Mouse (Mus musculus) retina, embryonic 14.5 days (tissue): Measurements from ENCODE around the gene Ifit2.
"Not testable (repeated sequence)": the region's sequence is repeated elsewhere in the genome, so short reads cannot be mapped to it uniquely, and the experiment has no call there.

ENCODE experiments used
- DNase-seq: peaks from one replicate; pipeline ENCODE4 v3.0.0-alpha.2; 2015; ENCODE audit warnings: low spot score

The Ifit2 gene

DNA sequence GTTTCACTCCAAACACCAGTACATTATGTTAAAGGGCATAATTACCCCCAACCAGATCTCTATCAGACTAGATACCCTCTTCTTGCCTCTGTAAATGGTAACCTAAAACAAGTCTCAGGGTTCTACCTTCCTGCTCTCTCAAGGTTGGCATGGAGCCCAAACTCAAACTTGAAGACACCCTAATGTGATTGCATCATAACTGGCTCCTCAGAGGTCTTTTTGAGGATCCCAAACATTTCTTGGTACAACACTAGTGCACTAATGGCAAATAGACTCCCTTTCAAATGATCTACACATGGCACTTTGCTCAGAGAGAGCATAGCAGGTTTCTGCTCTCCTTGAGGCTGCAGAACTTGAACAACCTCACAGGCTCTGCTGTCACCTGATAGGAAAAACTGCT lies 46.3 kb downstream of the Ifit2 start:
- no peak for DNase-seq

DNA sequence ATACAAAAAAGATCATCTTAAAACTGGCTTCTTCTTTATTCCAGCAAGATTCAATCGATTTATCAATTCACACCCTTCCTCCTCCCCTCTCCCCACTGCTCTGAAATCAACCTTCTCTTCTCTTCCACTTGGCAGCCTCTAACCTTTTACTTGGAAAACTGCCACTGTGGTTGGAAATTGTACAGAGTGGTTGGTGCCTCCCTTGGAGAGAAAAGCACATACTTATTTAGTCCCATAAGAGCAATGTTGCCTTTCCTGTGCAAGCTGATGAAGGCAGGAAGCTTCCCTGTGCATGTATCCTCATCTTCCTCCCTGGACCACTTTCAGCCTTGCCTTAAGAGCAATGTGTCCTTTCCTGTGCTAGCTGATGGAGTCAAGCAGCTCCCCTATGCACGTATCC lies 47.8 kb downstream of the Ifit2 start:
- DNase-seq = no peak

DNA sequence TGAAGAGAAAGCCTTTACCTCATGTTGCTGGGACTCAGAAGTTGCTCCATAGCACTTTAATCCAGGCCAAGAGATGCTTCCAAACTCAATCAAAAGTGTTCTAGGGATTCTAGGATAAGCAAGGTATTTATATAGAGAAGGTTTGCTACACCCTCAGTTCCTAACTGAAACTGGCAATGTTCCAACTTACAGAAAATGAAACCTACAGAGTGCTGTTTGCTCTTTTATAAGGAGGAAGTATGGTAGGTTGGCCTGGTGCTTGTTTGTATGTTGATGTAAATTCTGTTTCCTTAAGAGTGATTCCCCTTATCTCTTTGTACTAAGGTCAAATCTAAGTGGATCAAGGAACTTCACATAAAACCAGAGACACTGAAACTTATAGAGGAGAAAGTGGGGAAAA lies 48.8 kb downstream of the Ifit2 start:
- DNase-seq = not testable (repeated sequence)

DNA sequence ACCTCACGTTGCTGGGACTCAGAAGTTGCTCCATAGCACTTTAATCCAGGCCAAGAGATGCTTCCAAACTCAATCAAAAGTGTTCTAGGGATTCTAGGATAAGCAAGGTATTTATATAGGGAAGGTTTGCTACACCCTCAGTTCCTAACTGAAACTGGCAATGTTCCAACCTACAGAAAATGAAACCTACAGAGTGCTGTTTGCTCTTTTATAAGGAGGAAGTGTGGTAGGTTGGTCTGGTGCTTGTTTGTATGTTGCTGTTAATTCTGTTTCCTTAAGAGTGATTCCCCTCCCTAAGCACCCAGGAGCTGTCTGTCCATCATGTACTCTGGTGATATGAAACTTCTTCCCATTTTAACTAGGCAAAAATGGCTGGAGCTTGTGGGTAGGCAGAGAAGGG lies 51.4 kb downstream of the Ifit2 start, which contains the start of gene Ifit1bl1:
Gene Ifit1bl1, minus strand, starts transcription at position 69 of the 400 bp plus-strand sequence.
- DNase-seq = not testable (repeated sequence)

DNA sequence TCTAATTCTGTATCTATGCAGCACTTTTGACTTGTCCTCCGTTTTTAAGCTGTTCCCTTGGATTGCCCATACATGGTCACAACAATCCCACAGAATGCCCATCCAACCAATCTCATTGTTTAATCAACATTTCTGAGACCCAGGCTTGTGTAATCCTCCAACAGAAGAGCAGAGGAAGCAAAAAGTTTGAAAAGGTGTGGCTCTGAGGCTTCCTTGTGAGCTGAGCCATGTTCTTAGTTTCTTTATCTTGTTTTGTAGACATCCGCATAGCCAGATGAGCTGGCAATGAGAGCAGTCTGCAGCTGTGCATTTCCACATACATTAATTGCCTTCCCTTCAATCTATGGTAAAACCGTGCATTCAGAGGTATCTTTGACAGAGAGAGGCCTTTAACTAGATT lies 55.0 kb downstream of the Ifit2 start:
- DNase-seq = no peak

DNA sequence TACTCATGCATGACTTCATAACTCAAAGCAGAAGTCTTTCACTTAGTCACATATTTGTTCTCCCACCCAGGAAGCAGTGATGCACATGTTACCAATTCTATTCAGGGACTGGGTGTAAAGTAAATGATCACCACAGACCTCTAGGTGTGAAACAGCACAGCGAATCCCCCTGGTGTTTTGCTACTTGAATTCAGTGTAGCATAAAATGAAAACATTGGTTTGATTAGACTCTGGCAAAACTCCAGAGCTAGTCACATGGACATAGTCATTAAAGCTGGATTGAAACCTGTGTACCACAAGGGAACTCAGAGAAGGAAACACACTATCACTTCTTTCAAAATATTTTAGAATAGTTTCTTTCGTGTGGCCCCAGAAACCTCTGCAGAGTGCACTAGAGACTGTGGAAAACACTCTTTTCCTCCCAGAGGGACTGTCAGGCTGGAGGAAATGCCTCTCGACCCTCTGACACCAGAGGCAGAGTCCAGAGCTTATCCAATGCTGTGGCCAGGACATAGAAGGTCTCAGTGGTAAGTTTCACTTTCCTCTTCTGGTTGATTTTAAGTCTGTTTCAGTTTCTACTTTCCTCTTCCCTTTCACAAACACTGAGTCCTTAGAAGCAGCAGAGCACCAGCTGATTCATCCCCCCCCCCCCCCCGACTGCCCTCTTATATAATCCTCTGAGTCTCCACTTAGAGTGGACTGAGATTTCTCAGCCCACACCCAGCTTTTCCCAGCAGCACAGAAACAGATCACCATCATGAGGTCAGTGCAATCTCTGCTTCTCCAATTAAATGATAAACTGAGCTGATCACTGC lies 57.0 kb downstream of the Ifit2 start, which contains the start of gene Ifit3b:
Gene Ifit3b, plus strand, starts transcription at position 734 of the 815 bp plus-strand sequence.
- not testable (repeated sequence) for DNase-seq

DNA sequence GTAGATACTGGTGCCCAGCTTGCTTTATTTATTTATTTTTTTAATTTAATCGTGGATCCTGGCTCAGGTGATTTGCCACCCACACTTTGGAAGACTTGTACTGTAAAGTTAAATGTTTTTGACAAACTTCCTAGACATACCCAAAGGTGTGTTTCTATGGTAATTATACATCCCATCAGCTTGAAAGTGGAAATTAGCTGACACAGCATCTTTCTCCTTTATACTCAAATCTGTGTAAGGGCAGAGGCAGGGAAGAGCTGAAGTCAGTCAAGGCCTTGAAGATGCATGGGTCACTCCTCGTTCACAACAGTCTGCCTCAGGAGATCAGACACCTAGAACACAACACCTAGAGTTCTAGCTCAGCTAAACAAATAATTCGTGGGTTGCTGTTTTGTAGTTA lies 59.6 kb downstream of the Ifit2 start:
- DNase-seq = not testable (repeated sequence)

DNA sequence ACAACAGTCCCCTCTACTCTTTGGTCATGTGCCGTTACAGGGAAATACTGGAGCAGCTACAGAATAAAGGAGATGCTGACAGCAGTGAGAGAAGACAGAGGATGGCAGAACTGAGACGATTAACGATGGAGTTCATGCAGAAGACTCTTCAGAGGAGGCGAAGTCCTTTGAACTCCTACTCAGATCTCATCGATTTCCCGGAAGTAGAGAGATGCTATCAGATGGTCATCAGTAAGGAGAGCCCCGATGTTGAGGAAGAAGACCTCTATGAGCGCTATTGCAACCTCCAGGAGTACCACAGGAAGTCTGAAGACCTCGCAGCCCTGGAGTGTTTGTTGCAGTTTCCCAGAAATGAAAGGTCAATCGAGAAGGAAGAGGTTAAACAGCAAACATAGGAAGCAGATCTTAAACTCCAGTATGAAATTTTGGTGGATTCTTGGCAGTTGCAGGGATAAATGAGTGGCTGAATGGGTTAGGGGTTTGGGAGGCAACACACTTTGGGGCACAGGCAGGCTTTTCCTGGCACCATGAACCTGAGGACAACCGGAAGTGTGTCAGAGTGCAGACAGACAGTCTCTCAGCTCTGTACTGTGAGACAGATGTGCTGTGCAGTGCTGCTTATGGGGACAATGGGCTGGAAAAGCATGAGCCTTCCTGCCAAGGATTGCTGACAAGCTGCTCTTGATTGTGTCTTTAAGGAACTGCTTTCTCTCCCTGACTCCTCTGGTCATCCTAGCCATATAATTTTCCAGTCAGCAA lies 61.9 kb downstream of the Ifit2 start:
- not testable (repeated sequence) for DNase-seq

DNA sequence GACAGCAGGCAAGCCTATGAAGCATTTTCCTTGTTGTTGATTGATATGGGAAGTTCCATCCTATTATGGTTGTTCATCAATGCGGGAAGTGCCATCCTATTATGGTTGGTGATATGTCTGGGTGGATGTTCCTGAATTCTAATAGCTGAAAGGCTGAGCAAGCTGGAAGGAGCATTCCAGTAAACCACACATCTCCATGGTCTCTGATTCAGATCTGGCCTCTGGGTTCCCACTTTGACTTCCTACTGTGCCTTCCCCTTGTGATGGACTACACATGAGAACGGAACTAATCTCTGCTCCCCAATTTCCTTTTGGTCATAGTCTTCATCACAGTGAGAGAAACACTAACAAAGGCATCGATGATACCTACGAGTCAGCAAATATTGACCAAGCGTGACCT lies 70.4 kb downstream of the Ifit2 start:
- no peak for DNase-seq

DNA sequence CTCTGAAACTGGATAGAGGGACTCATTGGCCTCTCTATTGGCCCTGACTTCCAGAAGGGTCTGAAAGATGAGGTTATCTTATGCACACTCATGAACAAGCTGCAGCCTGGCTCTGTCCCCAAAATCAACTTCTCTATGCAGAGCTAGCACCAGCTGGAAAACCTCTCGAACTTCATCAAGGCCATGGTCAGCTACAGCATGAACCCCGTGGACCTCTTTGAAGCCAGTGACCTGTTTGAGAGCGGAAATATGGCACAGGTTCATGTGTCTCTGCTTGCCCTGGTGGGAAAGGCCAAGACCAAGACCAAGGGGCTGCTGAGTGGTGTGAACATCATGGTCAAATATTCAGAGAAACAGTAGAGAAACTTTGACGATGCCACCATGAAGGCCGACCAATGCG lies 73.3 kb downstream of the Ifit2 start:
- DNase-seq = no peak

DNA sequence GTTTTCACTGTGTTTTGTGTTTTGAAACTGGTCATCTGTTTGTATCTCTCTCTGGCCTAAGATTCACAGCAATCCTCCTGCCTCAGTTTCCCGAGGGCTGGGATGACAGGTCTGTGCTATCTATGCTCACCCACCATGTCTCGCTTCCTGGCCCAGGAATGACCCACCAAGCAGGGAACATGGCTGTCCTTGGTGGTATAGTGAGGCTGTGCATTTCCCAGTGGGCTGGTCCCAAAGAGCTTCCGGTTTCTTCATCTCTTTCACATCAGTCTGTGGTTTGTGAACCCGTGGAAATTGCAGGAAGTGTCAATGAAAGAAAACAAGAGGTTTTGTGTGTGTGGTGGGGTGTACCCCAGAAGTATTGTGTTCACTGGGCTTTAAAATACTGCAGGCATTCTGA lies 74.2 kb downstream of the Ifit2 start:
- DNase-seq = no peak
